Mouse (Mus musculus): Measurements from ENCODE around the gene Cpne6. TPM values are rescaled to one million over a fixed set of nuclear protein-coding genes. Genes with fewer than 3 reads are reported as not detected.
A peak's percentile ranks its signal among the peaks of the same experiment; 100 is the strongest.

Cpne6 gene
- polyA plus RNA-seq, 1 experiment from 2014 or later = 1.7 TPM

DNA sequence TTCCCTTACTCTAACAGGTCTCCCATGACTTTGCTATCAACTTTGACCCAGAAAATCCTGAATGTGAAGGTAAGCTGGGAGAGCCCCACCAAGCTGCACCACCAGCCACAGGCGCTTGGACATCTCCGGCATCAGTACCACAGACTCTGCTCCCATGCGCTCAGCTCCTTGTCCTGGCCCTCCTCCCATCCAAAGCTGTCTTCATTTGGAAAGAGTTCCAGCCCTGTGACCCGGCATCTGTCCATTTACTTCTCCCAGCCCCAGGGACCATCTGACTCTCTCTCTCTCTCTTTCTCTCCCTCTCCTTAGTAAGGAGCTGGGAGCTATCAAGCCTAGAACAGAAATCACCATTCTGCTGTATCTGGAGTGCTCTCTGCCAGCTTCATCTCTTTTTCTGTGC, 5.6 kb downstream of the Cpne6 start:
- Histone ChIP-seq H3K9me3 (ENCODE audit: control insufficient read depth, low read length) (no peaks in the 10 kb centered on the region), H3K4me2 (ENCODE audit: low read depth) (no peak overlapping the region), H3K36me3 (ENCODE audit: control insufficient read depth, insufficient read depth, low read length) (no peaks in the 10 kb centered on the region), H3K4me3 (ENCODE audit: low read depth, low read length) (no peak overlapping the region), H3K27me3 (ENCODE audit: control insufficient read depth, insufficient read depth, low read length) (no peaks in the 10 kb centered on the region), H3K4me1 (ENCODE audit: control insufficient read depth, insufficient read depth, low read length) (peaks cover 15% of the 10 kb centered on the region), H3K9ac (ENCODE audit: low read length) (no peak overlapping the region), H3K27ac (ENCODE audit: low read depth, low read length) (no peak overlapping the region)
- DNase-seq (ENCODE audit: low spot score) (no peak), ATAC-seq (ENCODE audit: insufficient read depth, low FRiP score, low TSS enrichment) (no peak)
- WGBS = 90% methylated on average over 4 of the region's 4 CpGs

DNA sequence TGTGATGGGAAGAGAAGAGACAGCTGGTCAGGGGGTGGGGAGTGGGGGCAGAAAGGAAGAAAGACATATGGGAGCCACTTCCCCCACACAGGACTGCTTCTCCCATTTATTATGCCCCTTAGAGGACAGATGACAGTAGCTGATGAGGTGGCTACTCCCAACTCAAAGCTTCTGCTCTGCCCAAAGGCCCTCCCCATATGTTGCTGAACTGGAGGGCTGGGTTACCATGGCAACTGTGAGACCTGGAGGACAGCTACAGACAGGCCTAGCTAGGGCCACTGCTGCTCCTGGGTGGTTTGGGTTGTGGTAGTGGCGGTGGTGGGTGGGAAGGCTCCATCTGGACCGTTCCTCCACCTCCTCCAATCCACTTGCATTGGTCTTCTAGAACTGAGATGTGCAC, 8.7 kb downstream of the Cpne6 start:
- Histone ChIP-seq H3K9me3 (ENCODE audit: control insufficient read depth, low read length) (no peaks in the 10 kb centered on the region), H3K4me2 (ENCODE audit: low read depth) (no peak overlapping the region), H3K4me3 (ENCODE audit: low read depth, low read length) (no peak overlapping the region), H3K4me1 (ENCODE audit: control insufficient read depth, insufficient read depth, low read length) (peaks cover 18% of the 10 kb centered on the region), H3K36me3 (ENCODE audit: control insufficient read depth, insufficient read depth, low read length) (no peaks in the 10 kb centered on the region), H3K27ac (ENCODE audit: low read depth, low read length) (0 out of 2 replicates have a peak overlapping the region, but pooled peaks have one; percentile 20), H3K9ac (ENCODE audit: low read length) (no peak overlapping the region), H3K27me3 (ENCODE audit: control insufficient read depth, insufficient read depth, low read length) (peaks cover 4% of the 10 kb centered on the region; the same call in 1 of the 2 replicates)
- DNase-seq (ENCODE audit: low spot score) (peak; percentile 64), ATAC-seq (ENCODE audit: insufficient read depth, low FRiP score, low TSS enrichment) (peak; percentile 85)
- WGBS = 39% methylated on average over 2 of the region's 2 CpGs

DNA sequence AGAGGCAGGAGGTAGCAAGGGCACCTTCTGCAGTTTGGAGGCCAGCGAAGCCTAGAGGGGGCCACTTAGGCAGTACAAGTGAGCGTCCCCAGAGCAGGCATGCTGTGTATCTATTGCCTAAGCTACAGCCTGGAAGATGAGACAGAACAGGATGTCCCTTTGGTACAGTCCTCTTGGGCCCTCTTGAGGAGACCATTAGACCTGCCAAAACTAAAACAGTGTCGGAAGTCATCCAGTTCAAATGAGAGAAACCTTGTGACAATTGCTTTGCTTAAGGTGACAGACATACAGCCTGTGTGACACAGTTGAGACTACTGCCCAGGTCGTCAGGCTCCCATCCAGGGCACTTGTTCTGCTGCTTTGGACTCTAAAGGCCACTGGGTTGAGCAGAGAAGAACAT, 9.4 kb downstream of the Cpne6 start:
- 54% methylated on average over 4 of the region's 4 CpGs for WGBS
- Histone ChIP-seq H3K27me3 (ENCODE audit: control insufficient read depth, insufficient read depth, low read length) (peaks cover 4% of the 10 kb centered on the region; the same call in 1 of the 2 replicates), H3K27ac (ENCODE audit: low read depth, low read length) (no peak overlapping the region), H3K36me3 (ENCODE audit: control insufficient read depth, insufficient read depth, low read length) (no peaks in the 10 kb centered on the region), H3K4me2 (ENCODE audit: low read depth) (no peak overlapping the region), H3K9ac (ENCODE audit: low read length) (no peak overlapping the region), H3K4me1 (ENCODE audit: control insufficient read depth, insufficient read depth, low read length) (peaks cover 18% of the 10 kb centered on the region), H3K9me3 (ENCODE audit: control insufficient read depth, low read length) (no peaks in the 10 kb centered on the region), H3K4me3 (ENCODE audit: low read depth, low read length) (no peak overlapping the region)
- DNase-seq (ENCODE audit: low spot score) = no peak
- no peak for ATAC-seq (ENCODE audit: insufficient read depth, low FRiP score, low TSS enrichment)

GRCm38 (mm10) chr14:55520451-55521361, 10.5 kb downstream of the Cpne6 start:
- ATAC-seq (ENCODE audit: insufficient read depth, low FRiP score, low TSS enrichment) (peak; percentile 82), DNase-seq (ENCODE audit: low spot score) (peak; percentile 60)
- no peaks in the 10 kb centered on the region for H3K36me3 ChIP-seq (ENCODE audit: control insufficient read depth, insufficient read depth, low read length)
- under 1% methylated on average over 61 of the region's 61 CpGs for WGBS
- H3K27ac ChIP-seq (ENCODE audit: low read depth, low read length) = 0 out of 2 replicates have a peak overlapping the region, but pooled peaks have one; percentile 39
- H3K4me1 ChIP-seq (ENCODE audit: control insufficient read depth, insufficient read depth, low read length) = peaks cover 18% of the 10 kb centered on the region
- H3K4me2 ChIP-seq (ENCODE audit: low read depth) = peak overlapping the region; percentile 88
- peaks cover 4% of the 10 kb centered on the region; the same call in 1 of the 2 replicates for H3K27me3 ChIP-seq (ENCODE audit: control insufficient read depth, insufficient read depth, low read length)
- H3K4me3 ChIP-seq (ENCODE audit: low read depth, low read length) = peak overlapping the region; percentile 48
- H3K9ac ChIP-seq (ENCODE audit: low read length) = peak overlapping the region; percentile 16
- H3K9me3 ChIP-seq (ENCODE audit: control insufficient read depth, low read length) = no peaks in the 10 kb centered on the region

DNA sequence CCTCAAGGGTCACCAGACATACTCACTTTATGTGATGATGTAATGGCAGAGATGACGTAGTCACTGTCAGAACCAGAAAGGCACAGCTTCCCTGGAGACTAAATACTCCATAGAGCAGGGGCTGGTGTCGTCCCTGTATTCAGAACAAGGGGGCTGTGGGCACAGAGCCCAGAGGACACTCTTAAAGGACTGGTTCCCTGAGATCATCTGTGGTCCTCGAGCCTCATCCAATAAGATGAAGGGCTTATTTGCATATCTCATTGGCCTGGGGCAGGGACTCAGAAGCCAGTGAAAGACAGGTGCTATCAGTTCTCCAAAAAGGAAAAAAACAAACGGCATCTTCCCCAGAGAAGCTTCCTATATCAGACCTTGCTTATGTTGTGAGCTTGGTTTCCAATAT, 13.8 kb downstream of the Cpne6 start:
- DNase-seq (ENCODE audit: low spot score) = no peak
- Histone ChIP-seq H3K4me3 (ENCODE audit: low read depth, low read length) (no peak overlapping the region), H3K36me3 (ENCODE audit: control insufficient read depth, insufficient read depth, low read length) (no peaks in the 10 kb centered on the region), H3K9me3 (ENCODE audit: control insufficient read depth, low read length) (no peaks in the 10 kb centered on the region), H3K4me2 (ENCODE audit: low read depth) (no peak overlapping the region), H3K4me1 (ENCODE audit: control insufficient read depth, insufficient read depth, low read length) (peaks cover 17% of the 10 kb centered on the region), H3K27ac (ENCODE audit: low read depth, low read length) (no peak overlapping the region), H3K27me3 (ENCODE audit: control insufficient read depth, insufficient read depth, low read length) (peaks cover 4% of the 10 kb centered on the region; the same call in 1 of the 2 replicates), H3K9ac (ENCODE audit: low read length) (no peak overlapping the region)
- WGBS = 53% methylated on average over 4 of the region's 4 CpGs
- no peak for ATAC-seq (ENCODE audit: insufficient read depth, low FRiP score, low TSS enrichment)

- ATAC-seq (ENCODE audit: insufficient read depth, low FRiP score, low TSS enrichment) (no peak), DNase-seq (ENCODE audit: low spot score) (no peak)
- no peak within 1 kb of the TSS for H3K9ac ChIP-seq (ENCODE audit: low read length)
- no peak within 1 kb of the TSS for H3K27ac ChIP-seq (ENCODE audit: low read depth, low read length)
- peaks cover 9% of the 10 kb centered on the region; the same call in 1 of the 2 replicates for H3K4me1 ChIP-seq (ENCODE audit: control insufficient read depth, insufficient read depth, low read length)
- WGBS = 36% methylated on average over 8 of the region's 8 CpGs
- H3K36me3 ChIP-seq (ENCODE audit: control insufficient read depth, insufficient read depth, low read length) = no peaks in the 10 kb centered on the region
- no peaks in the 10 kb centered on the region for H3K9me3 ChIP-seq (ENCODE audit: control insufficient read depth, low read length)
- no peak within 1 kb of the TSS for H3K4me3 ChIP-seq (ENCODE audit: low read depth, low read length)
- H3K27me3 ChIP-seq (ENCODE audit: control insufficient read depth, insufficient read depth, low read length) = peaks cover 4% of the 10 kb centered on the region; the same call in 1 of the 2 replicates
- no peak within 1 kb of the TSS for H3K4me2 ChIP-seq (ENCODE audit: low read depth)
Observed at GRCm38 (mm10) chr14:55524785-55525184, 14.5 kb downstream of the Cpne6 start, which contains the start of gene Nrl. Gene Nrl, minus strand, starts transcription at chr14:55524981.

GRCm38 (mm10) chr14:55526674-55527073, 16.4 kb downstream of the Cpne6 start:
- Histone ChIP-seq H3K4me3 (ENCODE audit: low read depth, low read length) (no peak overlapping the region), H3K9ac (ENCODE audit: low read length) (no peak overlapping the region), H3K36me3 (ENCODE audit: control insufficient read depth, insufficient read depth, low read length) (no peaks in the 10 kb centered on the region), H3K27me3 (ENCODE audit: control insufficient read depth, insufficient read depth, low read length) (peaks cover 4% of the 10 kb centered on the region; the same call in 1 of the 2 replicates), H3K4me1 (ENCODE audit: control insufficient read depth, insufficient read depth, low read length) (no peaks in the 10 kb centered on the region), H3K27ac (ENCODE audit: low read depth, low read length) (no peak overlapping the region), H3K4me2 (ENCODE audit: low read depth) (no peak overlapping the region), H3K9me3 (ENCODE audit: control insufficient read depth, low read length) (no peaks in the 10 kb centered on the region)
- ATAC-seq (ENCODE audit: insufficient read depth, low FRiP score, low TSS enrichment) (no peak), DNase-seq (ENCODE audit: low spot score) (no peak)
- WGBS = 83% methylated on average over 2 of the region's 2 CpGs

- ATAC-seq (ENCODE audit: insufficient read depth, low FRiP score, low TSS enrichment) = no peak
- Histone ChIP-seq H3K4me3 (ENCODE audit: low read depth, low read length) (no peak overlapping the region), H3K9ac (ENCODE audit: low read length) (no peak overlapping the region), H3K9me3 (ENCODE audit: control insufficient read depth, low read length) (no peaks in the 10 kb centered on the region), H3K27ac (ENCODE audit: low read depth, low read length) (no peak overlapping the region), H3K36me3 (ENCODE audit: control insufficient read depth, insufficient read depth, low read length) (no peaks in the 10 kb centered on the region), H3K4me2 (ENCODE audit: low read depth) (no peak overlapping the region), H3K4me1 (ENCODE audit: control insufficient read depth, insufficient read depth, low read length) (no peaks in the 10 kb centered on the region), H3K27me3 (ENCODE audit: control insufficient read depth, insufficient read depth, low read length) (no peaks in the 10 kb centered on the region)
- DNase-seq (ENCODE audit: low spot score) = no peak
- 18% methylated on average over 3 of the region's 3 CpGs for WGBS
Observed at GRCm38 (mm10) chr14:55527940-55528339, 17.7 kb downstream of the Cpne6 start.
